Mouse (Mus musculus): ENCODE measurements around the gene Clstn3. TPM values are rescaled to one million over a fixed set of nuclear protein-coding genes. Genes with fewer than 3 reads are reported as not detected.
"Not testable (repeated sequence)": the region's sequence is repeated elsewhere in the genome, so short reads cannot be mapped to it uniquely, and the experiment has no call there.

The Clstn3 gene
- polyA plus RNA-seq, 1 experiment from 2014 or later = 2.0 TPM

DNA sequence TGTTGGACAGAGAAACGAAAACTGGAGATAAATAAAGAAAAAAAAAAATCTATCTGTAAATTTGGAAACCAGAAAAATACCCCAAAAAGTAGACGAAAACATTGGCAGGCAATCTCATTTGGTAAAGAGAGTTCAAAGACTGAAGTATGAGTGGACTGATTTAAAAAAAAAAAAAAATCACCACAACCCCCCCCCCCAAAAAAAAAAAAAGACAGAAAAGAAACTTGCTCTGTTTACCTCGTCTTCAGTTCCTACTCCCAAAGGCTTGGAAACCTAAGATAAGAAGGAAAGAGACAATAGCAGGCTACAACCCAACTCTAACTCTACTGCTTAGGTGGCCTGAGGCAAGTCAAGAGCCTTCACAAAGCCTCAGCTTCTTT lies 50.8 kb downstream of the Clstn3 start:
- 45% methylated on average over 3 of the region's 3 CpGs for WGBS
- H3K27ac ChIP-seq (ENCODE audit: low read length) = peak overlapping the region; percentile 43; the same call in 1 of the 2 replicates
- peaks cover 6% of the 10 kb centered on the region; the same call in 1 of the 2 replicates for H3K36me3 ChIP-seq (ENCODE audit: control insufficient read depth, insufficient read depth, low read length)
- peak overlapping the region; percentile 80 for H3K9ac ChIP-seq (ENCODE audit: low read length)
- ATAC-seq (ENCODE audit: low read depth) = no peak
- no peaks in the 10 kb centered on the region for H3K27me3 ChIP-seq (ENCODE audit: control insufficient read depth, insufficient read depth, low read depth, low read length)
- H3K4me2 ChIP-seq (ENCODE audit: low read depth, low read length) = peak overlapping the region; percentile 64
- no peaks in the 10 kb centered on the region for H3K9me3 ChIP-seq (ENCODE audit: control insufficient read depth, low read length)
- peaks cover 8% of the 10 kb centered on the region; the same call in 1 of the 2 replicates for H3K4me1 ChIP-seq (replicated peaks; ENCODE audit: control insufficient read depth, insufficient read depth, low read length)
- H3K4me3 ChIP-seq (ENCODE audit: low read length) = peak overlapping the region; percentile 75

DNA sequence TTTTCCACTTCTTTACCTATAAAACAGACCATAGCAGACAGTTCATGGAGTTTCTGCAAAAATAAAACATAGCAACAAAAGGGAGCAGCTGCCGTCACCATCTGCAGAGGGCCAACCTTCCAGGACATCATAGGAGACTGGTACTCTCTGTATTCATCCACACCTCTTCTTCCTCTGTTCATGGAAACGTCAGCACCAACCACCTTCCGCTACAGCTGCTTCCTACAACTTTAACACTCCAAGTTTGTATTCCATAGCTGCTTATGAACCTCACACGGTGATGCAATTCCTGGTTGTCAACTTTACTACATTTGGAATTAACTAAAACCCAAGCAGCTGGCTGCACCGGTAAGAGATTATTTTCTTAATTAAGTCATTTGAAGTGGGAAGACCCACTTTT lies 56.2 kb downstream of the Clstn3 start:
- H3K27ac ChIP-seq (ENCODE audit: low read length) = no peak overlapping the region
- ATAC-seq (ENCODE audit: low read depth) = no peak
- 89% methylated on average over 5 of the region's 5 CpGs for WGBS
- H3K4me3 ChIP-seq (ENCODE audit: low read length) = no peak overlapping the region
- no peaks in the 10 kb centered on the region for H3K9me3 ChIP-seq (ENCODE audit: control insufficient read depth, low read length)
- no peaks in the 10 kb centered on the region for H3K27me3 ChIP-seq (ENCODE audit: control insufficient read depth, insufficient read depth, low read depth, low read length)
- H3K4me2 ChIP-seq (ENCODE audit: low read depth, low read length) = no peak overlapping the region
- H3K4me1 ChIP-seq (replicated peaks; ENCODE audit: control insufficient read depth, insufficient read depth, low read length) = peaks cover under 1% of the 10 kb centered on the region; the same call in 1 of the 2 replicates
- no peak overlapping the region for H3K9ac ChIP-seq (ENCODE audit: low read length)
- H3K36me3 ChIP-seq (ENCODE audit: control insufficient read depth, insufficient read depth, low read length) = peaks cover 31% of the 10 kb centered on the region

DNA sequence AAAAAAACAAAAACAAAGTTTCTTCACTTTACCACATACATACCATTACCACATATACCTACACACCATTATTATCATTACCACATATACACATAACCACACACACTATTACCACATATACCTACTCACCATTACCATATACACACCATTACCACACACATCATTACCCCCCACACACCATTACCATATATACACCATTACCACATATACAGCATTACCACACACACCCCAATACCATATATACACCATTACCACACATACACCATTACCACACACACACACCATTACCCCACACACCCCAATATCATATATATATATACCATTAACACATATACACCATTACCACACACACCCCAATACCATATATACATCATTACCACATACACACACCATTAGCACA lies 57.4 kb downstream of the Clstn3 start:
- H3K9me3 ChIP-seq (ENCODE audit: control insufficient read depth, low read length) = no peaks in the 10 kb centered on the region

DNA sequence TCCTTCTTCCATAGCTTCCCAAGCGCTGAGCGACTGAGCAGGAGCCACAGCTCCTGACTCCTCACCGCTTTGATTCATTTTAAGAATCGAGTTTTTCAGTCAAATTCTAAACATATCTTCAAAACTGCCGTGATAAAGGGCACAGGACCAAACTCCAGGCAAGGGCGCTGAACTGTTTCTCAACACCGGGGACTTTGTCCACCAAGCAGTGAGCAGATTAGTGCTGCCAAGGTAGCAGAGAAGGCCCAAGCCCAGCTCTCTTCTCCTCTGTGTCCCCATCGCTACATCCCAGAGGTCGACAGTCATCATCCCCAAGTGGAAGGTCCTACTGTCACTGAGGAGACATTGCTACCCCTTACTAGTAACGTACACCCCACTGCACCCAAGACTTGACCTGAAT lies 58.3 kb downstream of the Clstn3 start:
- no peaks in the 10 kb centered on the region for H3K27me3 ChIP-seq (ENCODE audit: control insufficient read depth, insufficient read depth, low read depth, low read length)
- no peaks in the 10 kb centered on the region; the same call in 1 of the 2 replicates for H3K4me1 ChIP-seq (replicated peaks; ENCODE audit: control insufficient read depth, insufficient read depth, low read length)
- WGBS = 93% methylated on average over 10 of the region's 10 CpGs
- no peak for ATAC-seq (ENCODE audit: low read depth)
- no peak overlapping the region for H3K27ac ChIP-seq (ENCODE audit: low read length)
- no peaks in the 10 kb centered on the region for H3K9me3 ChIP-seq (ENCODE audit: control insufficient read depth, low read length)
- no peak overlapping the region for H3K4me2 ChIP-seq (ENCODE audit: low read depth, low read length)
- no peak overlapping the region for H3K4me3 ChIP-seq (ENCODE audit: low read length)
- no peak overlapping the region for H3K9ac ChIP-seq (ENCODE audit: low read length)
- H3K36me3 ChIP-seq (ENCODE audit: control insufficient read depth, insufficient read depth, low read length) = peaks cover 36% of the 10 kb centered on the region

More for the DNA sequence above, 57.4 kb downstream of the Clstn3 start:
- no peaks in the 10 kb centered on the region for H3K27me3 ChIP-seq (ENCODE audit: control insufficient read depth, insufficient read depth, low read depth, low read length)
- ATAC-seq (ENCODE audit: low read depth) = no peak
- no peak overlapping the region for H3K27ac ChIP-seq (ENCODE audit: low read length)
- peaks cover 37% of the 10 kb centered on the region for H3K36me3 ChIP-seq (ENCODE audit: control insufficient read depth, insufficient read depth, low read length)
- no peak overlapping the region for H3K4me2 ChIP-seq (ENCODE audit: low read depth, low read length)
- H3K4me1 ChIP-seq (replicated peaks; ENCODE audit: control insufficient read depth, insufficient read depth, low read length) = no peaks in the 10 kb centered on the region; the same call in 1 of the 2 replicates
- no peak overlapping the region for H3K9ac ChIP-seq (ENCODE audit: low read length)
- no peak overlapping the region for H3K4me3 ChIP-seq (ENCODE audit: low read length)

DNA sequence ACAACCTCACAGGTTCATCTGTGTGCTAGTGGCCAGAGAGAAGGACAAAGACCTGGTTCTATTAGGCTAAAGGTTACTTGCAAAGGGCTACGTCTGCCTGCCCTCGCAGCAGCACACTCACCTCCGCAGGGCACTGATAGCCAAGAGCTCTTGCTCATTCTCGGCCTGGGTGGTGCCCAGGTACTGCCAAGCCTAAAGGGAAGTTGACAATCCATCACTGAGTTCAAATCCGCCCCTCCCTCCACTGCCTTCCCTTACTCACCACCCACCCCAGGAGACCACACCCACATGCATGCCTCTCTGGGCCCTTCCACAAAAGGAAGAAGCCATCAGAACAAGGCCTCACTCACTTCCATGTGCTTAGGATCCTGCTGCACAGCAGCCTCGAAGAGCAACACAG lies 64.9 kb downstream of the Clstn3 start:
- Histone ChIP-seq H3K27ac (ENCODE audit: low read length) (no peak overlapping the region), H3K9ac (ENCODE audit: low read length) (no peak overlapping the region), H3K4me2 (ENCODE audit: low read depth, low read length) (no peak overlapping the region), H3K9me3 (ENCODE audit: control insufficient read depth, low read length) (no peaks in the 10 kb centered on the region), H3K36me3 (ENCODE audit: control insufficient read depth, insufficient read depth, low read length) (peaks cover 58% of the 10 kb centered on the region), H3K4me1 (replicated peaks; ENCODE audit: control insufficient read depth, insufficient read depth, low read length) (no peaks in the 10 kb centered on the region), H3K4me3 (ENCODE audit: low read length) (no peak overlapping the region), H3K27me3 (ENCODE audit: control insufficient read depth, insufficient read depth, low read depth, low read length) (no peaks in the 10 kb centered on the region)
- WGBS = 89% methylated on average over 6 of the region's 6 CpGs
- ATAC-seq (ENCODE audit: low read depth) = no peak

DNA sequence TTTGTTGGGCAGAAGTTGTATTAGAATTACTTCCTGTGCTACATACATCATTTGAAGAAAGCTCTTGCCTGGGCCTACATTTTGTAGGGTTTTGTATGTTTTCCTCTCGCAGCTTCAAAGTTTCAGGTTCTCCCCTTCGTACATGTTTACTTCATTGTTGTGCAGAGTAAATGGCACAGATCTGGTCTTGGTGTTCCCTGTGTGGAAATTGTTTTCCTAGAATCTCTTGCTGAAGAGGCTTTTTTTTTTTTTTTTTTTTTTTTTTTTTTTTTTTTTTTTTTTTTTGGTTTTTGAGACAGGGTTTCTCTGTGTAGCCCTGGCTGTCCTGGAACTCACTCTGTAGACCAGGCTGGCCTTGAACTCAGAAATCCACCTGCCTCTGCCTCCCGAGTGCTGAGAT lies 69.6 kb downstream of the Clstn3 start:
- H3K4me1 ChIP-seq (replicated peaks; ENCODE audit: control insufficient read depth, insufficient read depth, low read length); H3K27ac ChIP-seq (ENCODE audit: low read length); H3K9ac ChIP-seq (ENCODE audit: low read length); H3K9me3 ChIP-seq (ENCODE audit: control insufficient read depth, low read length); ATAC-seq (ENCODE audit: low read depth); H3K4me2 ChIP-seq (ENCODE audit: low read depth, low read length); H3K4me3 ChIP-seq (ENCODE audit: low read length); H3K27me3 ChIP-seq (ENCODE audit: control insufficient read depth, insufficient read depth, low read depth, low read length): not testable (repeated sequence)
- 92% methylated on average over 3 of the region's 3 CpGs for WGBS
- peaks cover 31% of the 10 kb centered on the region for H3K36me3 ChIP-seq (ENCODE audit: control insufficient read depth, insufficient read depth, low read length)

Other genes with a start within 250 kb of the Clstn3 start
- gene Vmn2r27, start 232.9 kb downstream of the Clstn3 start, polyA plus RNA-seq (2015; fragmentation: Nextera tagmentation; extraction: Ambion mirVana) = not detected in 2 replicates
- gene Cd163, start 160.1 kb downstream of the Clstn3 start, polyA plus RNA-seq (2015; fragmentation: Nextera tagmentation; extraction: Ambion mirVana) = 0.36 and 0.41 TPM in 2 replicates
- 39.9 and 40.2 TPM in 2 replicates for gene Pex5, start 49.7 kb downstream of the Clstn3 start, polyA plus RNA-seq (2015; fragmentation: Nextera tagmentation; extraction: Ambion mirVana)
- 0.68 and 0.91 TPM in 2 replicates for gene C1rl, start 28.3 kb upstream of the Clstn3 start, polyA plus RNA-seq (2015; fragmentation: Nextera tagmentation; extraction: Ambion mirVana)
- 6.0 and 7.5 TPM in 2 replicates for gene C1ra, start 47.6 kb upstream of the Clstn3 start, polyA plus RNA-seq (2015; fragmentation: Nextera tagmentation; extraction: Ambion mirVana)
- gene C1s1, start 77.6 kb upstream of the Clstn3 start, polyA plus RNA-seq (2015; fragmentation: Nextera tagmentation; extraction: Ambion mirVana) = 3.9 and 6.7 TPM in 2 replicates
- not detected in 2 replicates for gene C1rb, start 105.5 kb upstream of the Clstn3 start, polyA plus RNA-seq (2015; fragmentation: Nextera tagmentation; extraction: Ambion mirVana)
- 0.08 TPM in 1 of 2 replicates, not detected in the other for gene C1s2, start 171.3 kb upstream of the Clstn3 start, polyA plus RNA-seq (2015; fragmentation: Nextera tagmentation; extraction: Ambion mirVana)
- gene Lpcat3, start 198.2 kb upstream of the Clstn3 start, polyA plus RNA-seq (2015; fragmentation: Nextera tagmentation; extraction: Ambion mirVana) = 60.9 and 61.9 TPM in 2 replicates
- 188 and 192 TPM in 2 replicates for gene Emg1, start 247.4 kb upstream of the Clstn3 start, polyA plus RNA-seq (2015; fragmentation: Nextera tagmentation; extraction: Ambion mirVana)
- 254 and 278 TPM in 2 replicates for gene Phb2, start 247.5 kb upstream of the Clstn3 start, polyA plus RNA-seq (2015; fragmentation: Nextera tagmentation; extraction: Ambion mirVana)